Mouse (Mus musculus) embryonic facial prominence, embryonic 10.5 days (tissue): Measurements from ENCODE around the gene Acss1. TPM values are rescaled to one million over a fixed set of nuclear protein-coding genes. Genes with fewer than 3 reads are reported as not detected.
A peak's percentile ranks its signal among the peaks of the same experiment; 100 is the strongest.

Source experiments
- DNase-seq: peaks from one replicate; pipeline ENCODE4 v3.0.0-alpha.2; 2017; ENCODE audit warnings: low spot score
- H3K27ac ChIP-seq: fragments of 300-500 bp; sonication (generic); replicated peaks from 2 replicates; pipeline ENCODE4 v1.5.1; 2016; ENCODE audit warnings: mild to moderate bottlenecking
- H3K27me3 ChIP-seq: fragments of 300-500 bp; sonication (generic); replicated peaks from 2 replicates; pipeline ENCODE4 v1.6.1; 2016; ENCODE audit warnings: low read depth, mild to moderate bottlenecking; ENCODE audit not compliant: poor library complexity, severe bottlenecking
- H3K36me3 ChIP-seq: fragments of 300-500 bp; sonication (generic); replicated peaks from 2 replicates; pipeline ENCODE4 v1.6.1; 2016; ENCODE audit warnings: mild to moderate bottlenecking, moderate library complexity
- H3K4me1 ChIP-seq: fragments of 300-500 bp; sonication (generic); 2 replicates; pipeline ENCODE4 v1.6.1; 2016
- H3K4me3 ChIP-seq: fragments of 300-500 bp; sonication (generic); 2 replicates; pipeline ENCODE4 v1.5.1; 2016; ENCODE audit warnings: mild to moderate bottlenecking, moderate library complexity
- H3K9me3 ChIP-seq: fragments of 300-500 bp; sonication (generic); 2 replicates; pipeline ENCODE4 v1.6.1; 2016; ENCODE audit warnings: mild to moderate bottlenecking
- WGBS: fragments of 180-500 bp; shearing (Covaris S2); methylation state at CpG from one replicate; pipeline ENCODE4 v1.1.7; 2016; 5-methylcytosine and 5-hydroxymethylcytosine counted together
- polyA plus RNA-seq: library from polyadenylated mRNA; unstranded; fragments of >200 nt; fragmentation: Nextera tagmentation; extraction: Ambion mirVana; gene quantifications from 2 replicates; pipeline ENCODE4 v1.2.1, GENCODE M21; 2016

Gene Acss1
- polyA plus RNA-seq, 1 experiment from 2014 or later = 9.3 TPM

DNA sequence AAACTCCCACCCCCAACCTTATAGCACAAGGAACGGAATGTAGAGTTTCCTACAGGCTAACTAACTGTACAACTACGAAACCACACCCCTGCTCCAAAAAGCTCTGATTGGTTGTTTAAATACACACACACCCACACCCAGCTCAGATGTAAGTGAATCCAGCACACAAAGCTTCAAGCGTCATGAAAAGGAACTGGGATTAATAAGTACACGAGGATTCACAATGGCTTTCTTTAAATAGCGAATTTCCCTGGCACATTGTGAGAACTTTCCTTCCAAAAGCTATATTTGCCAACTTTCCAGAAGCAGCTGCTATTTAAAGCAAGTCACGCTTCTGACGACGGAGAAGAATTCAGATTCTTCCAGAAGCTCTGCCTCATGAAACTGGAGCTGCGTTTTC lies 5.0 kb downstream of the Acss1 start:
- Histone ChIP-seq H3K27me3 (peaks cover 31% of the 10 kb centered on the region), H3K27ac (no peak overlapping the region), H3K4me1 (peaks cover 24% of the 10 kb centered on the region), H3K9me3 (no peaks in the 10 kb centered on the region), H3K4me3 (no peak overlapping the region), H3K36me3 (no peaks in the 10 kb centered on the region)
- DNase-seq = no peak
- WGBS = 80% methylated on average over 9 of the region's 9 CpGs

DNA sequence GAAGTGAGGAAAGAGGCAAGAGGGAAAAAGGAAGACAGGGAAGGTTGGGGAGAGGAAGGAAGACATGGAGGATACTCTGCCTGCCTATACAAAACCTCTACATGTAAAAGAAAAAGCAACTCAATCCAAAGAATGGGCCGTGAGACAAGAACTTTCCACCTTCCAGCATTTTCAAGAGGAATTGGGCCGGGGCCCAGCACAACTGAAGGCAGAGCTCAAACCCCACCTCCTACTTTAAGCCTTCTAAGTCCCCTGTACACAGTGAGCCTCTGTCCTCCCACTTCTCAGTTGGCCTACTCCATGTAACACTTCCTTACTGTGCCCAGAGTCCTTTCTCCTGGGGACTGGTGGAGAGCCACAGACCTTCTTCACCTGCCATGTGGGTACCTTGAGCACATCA lies 6.3 kb downstream of the Acss1 start:
- H3K36me3 ChIP-seq = no peaks in the 10 kb centered on the region
- no peak overlapping the region for H3K4me3 ChIP-seq
- 78% methylated on average over 2 of the region's 2 CpGs for WGBS
- no peaks in the 10 kb centered on the region for H3K9me3 ChIP-seq
- peaks cover 13% of the 10 kb centered on the region for H3K4me1 ChIP-seq
- DNase-seq = no peak
- peaks cover 18% of the 10 kb centered on the region for H3K27me3 ChIP-seq
- H3K27ac ChIP-seq = no peak overlapping the region

DNA sequence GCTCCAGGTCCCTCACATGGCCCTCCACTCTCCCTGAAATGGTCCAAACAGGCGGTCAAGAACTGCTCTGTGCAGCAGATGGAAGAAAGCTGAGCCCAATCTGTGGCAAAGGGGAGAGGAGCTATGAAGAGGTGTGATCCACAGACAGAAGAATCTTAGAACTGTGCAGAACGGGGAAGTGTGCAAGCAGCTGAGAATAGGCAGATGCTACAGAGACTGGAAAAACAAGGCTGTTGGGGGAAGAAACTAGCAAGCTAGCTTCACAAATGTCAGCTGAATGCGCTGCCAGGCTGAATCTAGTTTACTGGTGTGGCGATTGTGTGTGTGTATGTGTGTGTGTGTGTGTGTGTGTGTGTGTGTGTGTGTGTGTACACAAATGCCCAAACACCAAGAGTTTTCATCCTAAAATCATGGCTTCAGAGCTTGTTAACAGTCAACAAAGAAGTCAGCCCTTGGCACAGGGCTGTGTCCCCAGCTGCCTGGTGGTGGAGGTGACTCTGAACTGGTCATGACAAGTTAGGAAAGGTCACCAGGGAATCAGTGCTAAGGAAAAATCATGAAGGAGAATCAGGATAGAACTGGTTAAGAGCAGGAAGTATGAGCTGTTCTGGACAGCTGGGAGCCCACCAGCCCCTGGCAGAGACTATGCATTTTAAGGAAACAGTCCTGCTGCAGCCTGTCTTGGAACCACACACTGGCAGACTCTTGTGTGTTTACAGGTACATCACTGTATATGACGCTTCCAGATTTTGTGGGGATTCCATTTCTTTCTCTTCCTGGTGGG lies 7.4 kb downstream of the Acss1 start:
- no peak overlapping the region for H3K27ac ChIP-seq
- DNase-seq = no peak
- H3K4me3 ChIP-seq = no peak overlapping the region
- H3K27me3 ChIP-seq = peaks cover 10% of the 10 kb centered on the region
- WGBS = 86% methylated on average over 5 of the region's 5 CpGs
- peaks cover 13% of the 10 kb centered on the region for H3K4me1 ChIP-seq
- no peaks in the 10 kb centered on the region for H3K9me3 ChIP-seq
- no peaks in the 10 kb centered on the region for H3K36me3 ChIP-seq

DNA sequence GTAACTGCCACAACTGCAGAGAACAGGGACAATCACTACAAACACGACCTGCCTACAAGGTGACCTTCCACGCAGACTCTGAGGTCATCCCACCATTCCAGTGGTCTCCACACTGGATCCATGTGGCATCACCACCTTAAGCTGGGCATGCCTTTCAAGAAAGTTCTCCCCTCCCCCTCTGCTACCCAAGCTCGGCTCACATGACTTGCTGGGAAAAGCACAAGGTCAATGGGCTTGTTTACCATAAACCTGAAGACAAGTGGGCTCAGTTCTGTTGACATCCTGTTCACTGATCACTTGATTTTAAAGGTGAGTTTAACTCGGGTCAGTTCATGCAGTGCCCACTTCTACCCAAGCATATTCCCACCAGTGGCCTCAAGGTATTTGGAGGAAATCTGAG lies 8.3 kb downstream of the Acss1 start:
- DNase-seq = no peak
- H3K9me3 ChIP-seq = 0 out of 2 replicates have a peak, but pooled peaks cover 3% of the 10 kb centered on the region
- H3K4me1 ChIP-seq = peaks cover 7% of the 10 kb centered on the region; the same call in 1 of the 2 replicates
- peaks cover 2% of the 10 kb centered on the region for H3K27me3 ChIP-seq
- 70% methylated on average over 4 of the region's 4 CpGs for WGBS
- H3K27ac ChIP-seq = no peak overlapping the region
- no peak overlapping the region for H3K4me3 ChIP-seq
- no peaks in the 10 kb centered on the region for H3K36me3 ChIP-seq

DNA sequence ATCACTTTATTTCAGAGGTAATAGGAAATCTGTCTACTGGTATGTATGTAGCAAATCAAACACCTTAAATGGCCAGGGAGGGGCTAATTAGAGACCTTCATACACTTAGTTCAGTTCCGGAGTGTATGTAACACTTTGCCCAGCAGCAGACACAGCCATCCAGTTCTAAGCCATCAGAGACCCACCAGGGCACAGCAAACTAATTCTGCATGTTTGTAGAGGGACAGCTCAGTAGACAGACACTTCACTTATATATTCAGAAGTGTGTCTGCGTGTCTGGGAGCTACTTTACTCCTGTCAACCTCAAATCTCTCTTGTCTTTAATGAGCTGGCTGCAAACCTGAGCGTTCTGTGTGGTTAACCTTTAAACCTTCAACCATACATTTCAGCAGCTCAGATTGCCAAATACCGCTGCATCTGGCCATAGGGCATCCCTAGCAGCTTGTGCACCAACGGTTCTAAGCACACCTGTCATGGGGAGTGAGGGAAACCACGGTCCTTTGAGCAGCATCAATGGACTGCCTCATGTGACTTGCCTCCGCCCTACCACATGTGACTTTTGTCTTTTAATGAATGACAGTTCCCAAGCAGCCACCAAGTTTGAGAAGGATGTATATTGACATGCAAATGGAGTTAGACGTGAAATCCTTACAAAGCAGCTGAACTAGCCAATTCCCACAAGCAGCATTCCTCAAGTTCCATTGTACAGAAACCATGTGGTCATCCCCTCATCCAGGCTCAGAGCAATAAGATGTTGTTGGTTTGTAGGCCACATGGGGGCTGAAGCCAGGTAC lies 11.1 kb downstream of the Acss1 start:
- Histone ChIP-seq H3K9me3 (0 out of 2 replicates have a peak, but pooled peaks cover 3% of the 10 kb centered on the region), H3K27ac (no peak overlapping the region), H3K36me3 (no peaks in the 10 kb centered on the region), H3K27me3 (no peaks in the 10 kb centered on the region), H3K4me3 (no peak overlapping the region), H3K4me1 (peaks cover 7% of the 10 kb centered on the region; the same call in 1 of the 2 replicates)
- no peak for DNase-seq
- WGBS = 68% methylated on average over 8 of the region's 8 CpGs

DNA sequence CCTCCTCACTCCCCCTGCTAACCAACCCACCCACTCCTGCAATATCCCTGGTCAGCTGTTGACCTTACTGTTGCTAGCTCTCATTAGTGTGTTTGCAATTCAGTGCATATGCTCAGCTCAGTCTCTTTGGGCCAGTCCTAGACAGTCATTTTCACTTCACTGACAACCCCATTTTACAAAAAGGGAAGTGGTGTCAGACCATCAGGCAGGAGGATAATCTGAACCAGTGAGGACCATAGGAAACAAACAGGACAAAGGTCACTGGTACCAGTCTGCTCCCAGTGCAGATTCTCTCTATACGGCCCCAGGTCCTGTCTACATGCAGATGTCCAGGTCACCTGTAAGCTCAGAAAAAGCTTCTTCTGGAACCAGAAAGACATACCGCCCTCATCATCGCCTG lies 12.2 kb downstream of the Acss1 start:
- H3K9me3 ChIP-seq = 0 out of 2 replicates have a peak, but pooled peaks cover 3% of the 10 kb centered on the region
- no peaks in the 10 kb centered on the region for H3K36me3 ChIP-seq
- no peak overlapping the region for H3K4me3 ChIP-seq
- H3K4me1 ChIP-seq = peaks cover 12% of the 10 kb centered on the region
- no peak for DNase-seq
- no peaks in the 10 kb centered on the region for H3K27me3 ChIP-seq
- H3K27ac ChIP-seq = no peak overlapping the region; the same call in 1 of the 2 replicates
- 86% methylated on average over 3 of the region's 3 CpGs for WGBS

DNA sequence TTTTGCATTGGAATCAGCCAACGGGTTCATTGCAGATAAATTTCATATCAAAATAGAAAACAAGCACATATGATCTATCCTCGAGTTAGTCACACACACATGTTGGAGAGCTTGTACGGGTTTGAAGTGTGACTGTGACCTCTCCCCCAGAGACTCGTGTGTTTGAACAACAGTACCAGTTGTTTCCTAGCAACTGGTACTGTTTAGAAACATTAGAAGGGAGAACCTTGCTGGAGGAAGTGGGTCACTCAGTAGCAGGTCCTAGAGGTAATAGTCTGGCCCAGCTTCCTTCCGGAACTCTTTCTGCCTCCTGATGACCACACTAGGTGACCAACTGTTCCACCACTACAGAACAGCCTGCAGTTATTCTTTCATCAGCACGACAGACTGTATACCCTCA lies 13.0 kb downstream of the Acss1 start:
- H3K4me3 ChIP-seq = no peak overlapping the region
- no peak for DNase-seq
- no peak overlapping the region for H3K27ac ChIP-seq
- H3K36me3 ChIP-seq = no peaks in the 10 kb centered on the region
- H3K27me3 ChIP-seq = no peaks in the 10 kb centered on the region
- WGBS = 81% methylated on average over 6 of the region's 6 CpGs
- 0 out of 2 replicates have a peak, but pooled peaks cover 3% of the 10 kb centered on the region for H3K9me3 ChIP-seq
- peaks cover 20% of the 10 kb centered on the region for H3K4me1 ChIP-seq

DNA sequence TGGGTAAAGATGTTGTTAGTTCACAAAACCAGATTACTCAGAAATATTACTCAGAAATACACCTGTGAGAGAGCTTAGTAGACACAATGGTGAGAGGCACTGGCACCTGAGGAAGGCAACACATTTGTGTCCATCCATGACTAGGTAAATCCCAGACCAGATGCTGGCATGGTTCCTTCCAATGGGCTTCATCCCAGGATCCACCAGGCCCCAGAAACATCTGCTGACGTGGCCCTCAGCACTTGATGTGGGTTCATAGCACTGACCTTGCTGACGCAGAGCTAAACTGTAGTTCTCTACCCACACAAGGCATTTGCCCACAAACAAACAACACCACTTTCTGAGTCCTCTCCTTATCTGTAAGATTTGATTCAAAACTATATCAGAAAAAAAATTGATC lies 13.5 kb downstream of the Acss1 start:
- Histone ChIP-seq H3K9me3 (0 out of 2 replicates have a peak, but pooled peaks cover 3% of the 10 kb centered on the region), H3K27me3 (no peaks in the 10 kb centered on the region), H3K27ac (no peak overlapping the region), H3K4me1 (peaks cover 25% of the 10 kb centered on the region), H3K36me3 (no peaks in the 10 kb centered on the region), H3K4me3 (no peak overlapping the region)
- no peak for DNase-seq
- WGBS = 87% methylated on average over 2 of the region's 2 CpGs

DNA sequence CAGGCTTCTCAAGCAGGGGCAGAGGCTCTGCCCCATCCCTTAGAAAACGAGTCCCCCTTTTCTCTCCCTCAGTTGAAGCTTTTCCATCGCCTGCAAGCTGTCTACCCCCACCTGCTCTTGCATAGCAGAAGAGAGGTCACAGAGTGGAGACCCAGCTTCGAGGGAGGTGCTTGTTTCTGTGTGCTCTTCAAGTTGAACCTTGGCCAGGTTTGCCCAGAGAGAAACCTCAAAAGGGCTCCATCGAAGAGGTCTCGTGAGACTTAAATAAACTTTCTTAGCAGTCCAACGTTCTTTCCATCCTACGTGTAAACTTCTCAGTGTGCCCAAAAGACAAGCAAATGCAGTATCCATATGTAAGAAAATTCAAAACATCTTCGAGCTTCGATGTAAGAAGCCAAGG lies 16.9 kb downstream of the Acss1 start:
- DNase-seq = no peak

DNA sequence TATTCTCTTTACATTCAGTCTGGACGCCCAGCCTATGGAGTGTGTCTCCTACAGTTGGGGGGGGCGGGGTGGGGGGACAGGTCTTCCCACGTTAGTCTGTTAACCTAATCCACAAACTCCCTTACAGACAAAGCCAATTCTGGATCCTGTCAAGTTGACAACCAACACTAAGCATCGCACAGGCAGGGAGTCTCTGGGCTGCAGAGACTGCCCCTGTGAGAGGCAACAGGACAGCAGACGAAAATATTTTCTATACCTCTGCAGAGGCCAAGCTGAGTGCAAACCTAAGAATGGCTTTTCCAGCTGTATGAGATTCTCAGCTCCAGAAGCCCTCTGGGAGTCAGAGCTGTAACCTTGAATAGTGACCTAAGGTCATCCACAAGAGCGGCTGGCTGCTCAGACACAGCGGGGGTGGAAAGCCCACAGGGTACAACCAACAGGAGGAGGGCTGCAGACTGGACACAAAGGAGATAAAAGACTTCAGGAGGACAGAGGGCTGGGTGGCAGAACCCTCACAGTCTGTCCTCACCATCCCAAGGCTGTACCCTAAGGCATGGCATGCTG lies 17.7 kb downstream of the Acss1 start:
- DNase-seq = peak; percentile 40
- Histone ChIP-seq H3K36me3 (no peaks in the 10 kb centered on the region), H3K9me3 (0 out of 2 replicates have a peak, but pooled peaks cover 2% of the 10 kb centered on the region), H3K4me3 (0 out of 2 replicates have a peak overlapping the region, but pooled peaks have one; percentile 0), H3K27me3 (no peaks in the 10 kb centered on the region), H3K4me1 (peaks cover 24% of the 10 kb centered on the region), H3K27ac (peak overlapping the region; percentile 78)
- 10% methylated on average over 7 of the region's 7 CpGs for WGBS

More for the DNA sequence above, 16.9 kb downstream of the Acss1 start:
- Histone ChIP-seq H3K36me3 (no peaks in the 10 kb centered on the region), H3K27ac (peak overlapping the region; percentile 78; the same call in 1 of the 2 replicates), H3K4me1 (peaks cover 24% of the 10 kb centered on the region), H3K4me3 (no peak overlapping the region), H3K27me3 (no peaks in the 10 kb centered on the region), H3K9me3 (0 out of 2 replicates have a peak, but pooled peaks cover 3% of the 10 kb centered on the region)
- 59% methylated on average over 9 of the region's 9 CpGs for WGBS

DNA sequence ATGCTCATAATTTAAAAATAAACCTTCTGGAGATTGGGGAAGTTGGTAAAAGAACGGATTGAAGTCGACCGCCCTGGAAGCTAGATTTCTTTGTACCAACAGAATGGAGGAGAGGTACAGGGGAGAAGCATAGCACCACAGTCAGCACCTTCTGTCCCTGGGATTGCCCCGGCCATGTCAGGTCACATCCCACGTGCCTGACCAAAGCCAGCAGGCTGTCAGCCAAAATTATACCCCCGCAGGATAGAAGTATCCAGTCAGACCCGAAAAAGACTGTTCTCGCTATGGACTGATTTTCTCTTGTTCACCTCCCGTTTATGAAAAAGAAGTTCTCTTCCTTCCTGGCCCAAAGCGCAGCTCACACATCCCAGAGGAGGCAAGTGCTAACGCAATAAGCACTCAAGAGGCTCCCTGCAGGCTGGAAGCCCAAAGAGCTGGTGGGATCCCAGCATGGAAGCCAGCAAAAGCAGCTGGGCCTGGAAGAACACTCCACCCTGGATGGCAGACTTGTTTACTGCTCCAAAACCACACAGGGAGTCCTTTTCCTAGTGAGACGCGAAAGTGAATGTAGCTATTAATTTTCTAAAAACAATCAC lies 19.9 kb downstream of the Acss1 start:
- WGBS = 57% methylated on average over 13 of the region's 13 CpGs
- H3K4me3 ChIP-seq = no peak overlapping the region
- no peaks in the 10 kb centered on the region for H3K36me3 ChIP-seq
- peaks cover 24% of the 10 kb centered on the region for H3K4me1 ChIP-seq
- H3K27ac ChIP-seq = no peak overlapping the region
- no peak for DNase-seq
- H3K27me3 ChIP-seq = no peaks in the 10 kb centered on the region
- H3K9me3 ChIP-seq = 0 out of 2 replicates have a peak, but pooled peaks cover 3% of the 10 kb centered on the region

DNA sequence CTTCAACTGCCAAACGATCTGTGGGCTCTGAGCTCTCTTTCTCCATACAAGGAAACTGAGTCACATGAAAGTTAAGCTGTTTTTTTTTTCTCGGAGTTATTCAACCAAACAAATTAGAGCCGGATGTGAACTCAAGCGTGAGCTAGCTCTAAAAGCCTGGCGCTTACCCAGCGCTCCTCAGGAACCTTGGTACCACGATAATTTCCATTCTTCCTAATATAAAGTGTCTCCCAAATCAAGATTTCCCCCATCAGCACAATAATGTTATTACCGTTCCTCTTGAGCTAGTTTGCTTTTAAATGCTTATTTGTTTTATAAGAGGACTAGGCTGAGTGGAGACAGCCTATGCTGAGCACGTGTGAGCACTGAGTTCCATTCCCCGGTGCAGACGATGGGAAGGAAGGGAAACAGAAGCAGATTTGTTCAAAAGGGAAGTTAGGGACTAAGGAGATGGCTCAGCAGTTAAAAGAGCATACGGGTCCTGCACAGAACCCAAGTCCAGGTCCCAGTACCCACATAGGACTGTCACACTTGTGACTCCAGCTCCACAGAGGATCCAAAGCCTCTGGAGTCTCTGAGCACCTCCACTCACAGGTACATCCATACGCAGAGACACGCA lies 20.5 kb downstream of the Acss1 start:
- no peaks in the 10 kb centered on the region for H3K27me3 ChIP-seq
- 76% methylated on average over 14 of the region's 14 CpGs for WGBS
- no peak overlapping the region for H3K27ac ChIP-seq
- no peak overlapping the region for H3K4me3 ChIP-seq
- peaks cover 24% of the 10 kb centered on the region for H3K4me1 ChIP-seq
- H3K36me3 ChIP-seq = no peaks in the 10 kb centered on the region
- no peak for DNase-seq
- H3K9me3 ChIP-seq = 0 out of 2 replicates have a peak, but pooled peaks cover 3% of the 10 kb centered on the region
